Mouse (Mus musculus) embryonic facial prominence, embryonic 11.5 days (tissue): ENCODE measurements around the gene Cped1. TPM values are rescaled to one million over a fixed set of nuclear protein-coding genes. Genes with fewer than 3 reads are reported as not detected.
"Not testable (repeated sequence)": the region's sequence is repeated elsewhere in the genome, so short reads cannot be mapped to it uniquely, and the experiment has no call there.

ENCODE experiments used
- ATAC-seq: fragments of 200-750 bp; cut with Nextera tagmentation; replicated peaks from 2 replicates; pipeline ENCODE4 v1.8.0; 2017; ENCODE audit warnings: low read depth; ENCODE audit not compliant: insufficient number of reproducible peaks, low FRiP score, low TSS enrichment
- DNase-seq: peaks from one replicate; pipeline ENCODE4 v3.0.0-alpha.2; 2015; ENCODE audit warnings: low spot score
- H3K27ac ChIP-seq: fragments of 300-500 bp; sonication (generic); replicated peaks from 2 replicates; pipeline ENCODE4 v1.5.1; 2014; ENCODE audit warnings: mild to moderate bottlenecking, low read depth, low read length, control low read depth
- H3K27me3 ChIP-seq: fragments of 300-500 bp; sonication (generic); 2 replicates; pipeline ENCODE4 v1.6.1; 2014; ENCODE audit warnings: mild to moderate bottlenecking, low read length, moderate library complexity, mixed read lengths; ENCODE audit not compliant: control insufficient read depth, insufficient read depth
- H3K36me3 ChIP-seq: fragments of 300-500 bp; sonication (generic); replicated peaks from 2 replicates; pipeline ENCODE4 v1.6.1; 2014; ENCODE audit warnings: low read depth, mild to moderate bottlenecking, low read length, moderate library complexity, mixed read lengths; ENCODE audit not compliant: control insufficient read depth, insufficient read depth
- H3K4me1 ChIP-seq: fragments of 300-500 bp; sonication (generic); 2 replicates; pipeline ENCODE4 v1.6.1; 2014; ENCODE audit warnings: low read length, mixed read lengths; ENCODE audit not compliant: control insufficient read depth, insufficient read depth
- H3K4me2 ChIP-seq: fragments of 300-500 bp; sonication (generic); 2 replicates; pipeline ENCODE4 v1.6.1; 2014; ENCODE audit warnings: low read depth, mild to moderate bottlenecking, control low read depth, low read length, moderate library complexity
- H3K4me3 ChIP-seq: fragments of 300-500 bp; sonication (generic); 2 replicates; pipeline ENCODE4 v1.5.1; 2014; ENCODE audit warnings: low read depth, low read length, control low read depth
- H3K9ac ChIP-seq: fragments of 300-500 bp; sonication (generic); replicated peaks from 2 replicates; pipeline ENCODE4 v1.6.1; 2014; ENCODE audit warnings: mild to moderate bottlenecking, control low read depth, low read length
- H3K9me3 ChIP-seq: fragments of 300-500 bp; sonication (generic); replicated peaks from 2 replicates; pipeline ENCODE4 v1.6.1; 2016; ENCODE audit warnings: mild to moderate bottlenecking, low read length, inconsistent platforms, mixed read lengths; ENCODE audit not compliant: control insufficient read depth
- WGBS: fragments of 180-500 bp; shearing (Covaris S2); extraction: QIAGEN DNeasy Blood & Tissue Kit; methylation state at CpG from one replicate; pipeline ENCODE4 v1.1.7; 2014; 5-methylcytosine and 5-hydroxymethylcytosine counted together
- polyA plus RNA-seq: library from polyadenylated mRNA; unstranded; fragments of >200 nt; fragmentation: Nextera tagmentation; extraction: Ambion mirVana; gene quantifications from 2 replicates; pipeline ENCODE4 v1.2.1, GENCODE M21; 2014

Gene Cped1
- polyA plus RNA-seq, 1 experiment from 2014 or later, result 40.2 TPM

DNA sequence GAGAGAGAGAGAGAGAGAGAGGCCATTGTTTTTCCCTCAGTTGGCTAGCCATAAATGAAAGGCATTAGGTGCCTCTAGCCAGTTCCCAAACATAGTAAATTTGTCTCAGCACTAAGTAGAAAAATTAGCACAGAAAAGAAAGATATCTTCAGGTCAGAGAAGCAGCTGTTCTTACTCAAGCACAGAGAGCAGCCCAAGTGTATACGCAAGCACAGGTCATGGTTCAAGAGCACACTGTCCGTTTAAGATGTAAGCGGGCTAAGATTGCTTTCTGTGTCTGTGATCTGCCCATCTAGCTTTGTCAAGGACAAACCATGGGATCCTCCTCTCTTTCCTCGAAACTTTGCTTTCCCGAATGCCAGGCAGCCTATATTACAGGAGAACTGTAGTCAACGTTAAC lies 249.4 kb downstream of the Cped1 start:
- ATAC-seq (no peak), DNase-seq (no peak)
- Histone ChIP-seq H3K9me3 (no peaks in the 10 kb centered on the region), H3K9ac (no peak overlapping the region), H3K27me3 (no peaks in the 10 kb centered on the region), H3K4me3 (no peak overlapping the region), H3K27ac (no peak overlapping the region), H3K36me3 (no peaks in the 10 kb centered on the region), H3K4me2 (no peak overlapping the region), H3K4me1 (no peaks in the 10 kb centered on the region)
- WGBS, result 76% methylated on average over 6 of the region's 6 CpGs

- Histone ChIP-seq H3K36me3 (no peaks in the 10 kb centered on the region), H3K9ac (no peak overlapping the region), H3K27me3 (no peaks in the 10 kb centered on the region), H3K9me3 (no peaks in the 10 kb centered on the region), H3K4me1 (no peaks in the 10 kb centered on the region), H3K4me3 (no peak overlapping the region), H3K4me2 (no peak overlapping the region), H3K27ac (no peak overlapping the region)
- 76% methylated on average over 8 of the region's 8 CpGs for WGBS
- ATAC-seq (no peak), DNase-seq (no peak)
Observed at GRCm38 (mm10) chr6:22243321-22243720, 257.6 kb downstream of the Cped1 start.

GRCm38 (mm10) chr6:22246696-22247095 lies 261.0 kb downstream of the Cped1 start:
- Histone ChIP-seq H3K9me3 (no peaks in the 10 kb centered on the region), H3K4me2 (no peak overlapping the region), H3K9ac (no peak overlapping the region), H3K36me3 (no peaks in the 10 kb centered on the region), H3K4me1 (no peaks in the 10 kb centered on the region), H3K4me3 (no peak overlapping the region), H3K27ac (no peak overlapping the region), H3K27me3 (no peaks in the 10 kb centered on the region)
- no peak for DNase-seq
- 90% methylated on average over 2 of the region's 2 CpGs for WGBS
- ATAC-seq, result no peak

DNA sequence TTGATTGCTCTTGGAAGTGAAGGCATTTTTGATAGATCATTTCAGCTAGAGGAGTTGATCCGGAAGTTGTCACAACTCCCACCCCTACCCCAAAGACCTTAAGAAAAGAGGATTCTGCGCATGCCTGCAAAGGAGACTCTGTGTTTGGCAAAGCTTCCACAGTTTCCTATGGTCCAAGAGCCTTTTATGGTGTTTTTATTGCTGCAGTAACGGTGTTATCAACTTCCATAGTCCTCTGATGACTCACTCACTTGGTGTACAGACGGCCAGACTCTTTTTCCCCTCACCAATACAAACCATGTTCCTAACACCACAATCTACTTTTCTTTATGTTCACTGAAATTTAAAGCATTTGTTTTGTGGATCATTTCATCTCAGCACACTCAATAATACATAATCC lies 273.1 kb downstream of the Cped1 start:
- H3K4me1 ChIP-seq, result no peaks in the 10 kb centered on the region
- no peak overlapping the region for H3K4me3 ChIP-seq
- H3K4me2 ChIP-seq, result no peak overlapping the region
- H3K27ac ChIP-seq, result no peak overlapping the region
- H3K27me3 ChIP-seq, result no peaks in the 10 kb centered on the region
- H3K9ac ChIP-seq, result no peak overlapping the region
- 89% methylated on average over 4 of the region's 4 CpGs for WGBS
- DNase-seq, result no peak
- H3K36me3 ChIP-seq, result no peaks in the 10 kb centered on the region
- no peak for ATAC-seq
- no peaks in the 10 kb centered on the region for H3K9me3 ChIP-seq

- WGBS, result 82% methylated on average over 4 of the region's 4 CpGs
- Histone ChIP-seq H3K9me3 (no peaks in the 10 kb centered on the region), H3K4me2 (no peak overlapping the region), H3K36me3 (no peaks in the 10 kb centered on the region), H3K27ac (no peak overlapping the region), H3K9ac (no peak overlapping the region), H3K4me3 (no peak overlapping the region), H3K4me1 (no peaks in the 10 kb centered on the region), H3K27me3 (no peaks in the 10 kb centered on the region)
- ATAC-seq, result no peak
- DNase-seq, result no peak
Observed at GRCm38 (mm10) chr6:22262519-22262918, 276.8 kb downstream of the Cped1 start.

GRCm38 (mm10) chr6:22264094-22264493 lies 278.4 kb downstream of the Cped1 start:
- H3K9me3 ChIP-seq, H3K36me3 ChIP-seq, H3K4me2 ChIP-seq, H3K4me3 ChIP-seq, H3K4me1 ChIP-seq, H3K9ac ChIP-seq, H3K27me3 ChIP-seq, H3K27ac ChIP-seq, ATAC-seq, DNase-seq: not testable (repeated sequence)
- WGBS, result 85% methylated on average over 8 of the region's 8 CpGs

GRCm38 (mm10) chr6:22266018-22266417 lies 280.3 kb downstream of the Cped1 start:
- WGBS, result 83% methylated on average over 4 of the region's 4 CpGs

DNA sequence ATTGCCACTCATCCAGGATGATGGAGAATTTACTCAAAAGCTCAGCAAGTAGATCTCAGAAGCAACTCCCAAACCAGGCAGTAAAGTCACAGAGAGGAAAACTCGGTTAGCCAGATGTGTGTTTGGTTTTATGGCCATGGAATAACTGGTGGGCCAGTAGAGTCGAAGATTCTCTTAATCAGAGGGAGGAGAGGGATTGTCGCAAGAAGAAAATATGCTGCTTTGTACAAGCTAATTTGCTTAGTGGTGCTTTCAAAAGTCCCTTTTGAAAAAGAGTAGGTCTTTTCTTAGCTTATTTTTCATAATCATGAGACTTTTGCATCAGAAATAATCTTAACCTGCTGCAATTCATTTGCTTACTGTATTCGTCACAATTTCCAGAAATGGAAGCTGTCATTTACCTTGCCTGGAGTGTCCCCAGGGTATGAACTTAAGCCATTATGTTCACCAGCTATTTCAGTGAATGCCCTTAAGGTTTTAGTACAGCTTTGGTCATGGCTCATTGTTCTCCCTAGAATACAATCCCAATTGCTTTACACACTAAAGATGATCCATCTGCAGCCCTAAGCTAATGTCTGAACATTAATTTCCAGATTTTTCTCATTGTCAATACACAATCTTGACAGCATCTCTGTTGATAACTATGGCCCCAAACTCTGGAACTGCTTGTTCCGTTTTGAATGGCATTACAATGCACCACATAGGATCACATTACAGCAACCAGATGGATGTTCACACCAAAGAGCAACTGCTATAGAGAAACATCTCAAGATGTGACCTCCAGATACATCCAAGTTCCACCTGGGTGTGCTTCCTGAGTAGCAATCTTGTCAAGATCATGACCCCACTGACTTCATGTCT lies 282.3 kb downstream of the Cped1 start:
- no peak overlapping the region for H3K9ac ChIP-seq
- no peaks in the 10 kb centered on the region for H3K9me3 ChIP-seq
- H3K4me1 ChIP-seq, result no peaks in the 10 kb centered on the region
- no peaks in the 10 kb centered on the region for H3K27me3 ChIP-seq
- H3K27ac ChIP-seq, result no peak overlapping the region
- ATAC-seq (no peak), DNase-seq (no peak)
- H3K4me2 ChIP-seq, result no peak overlapping the region
- WGBS, result 68% methylated on average over 5 of the region's 5 CpGs
- no peak overlapping the region for H3K4me3 ChIP-seq
- H3K36me3 ChIP-seq, result no peaks in the 10 kb centered on the region

More at GRCm38 (mm10) chr6:22266018-22266417, 280.3 kb downstream of the Cped1 start:
- H3K4me1 ChIP-seq, result no peaks in the 10 kb centered on the region
- no peak overlapping the region for H3K4me3 ChIP-seq
- no peaks in the 10 kb centered on the region for H3K9me3 ChIP-seq
- no peak overlapping the region for H3K27ac ChIP-seq
- ATAC-seq, result no peak
- H3K27me3 ChIP-seq, result no peaks in the 10 kb centered on the region
- DNase-seq, result no peak
- no peaks in the 10 kb centered on the region for H3K36me3 ChIP-seq
- no peak overlapping the region for H3K4me2 ChIP-seq
- H3K9ac ChIP-seq, result no peak overlapping the region
